Mouse (Mus musculus) liver, adult 2 months (tissue): ENCODE results near the gene Il17re. TPM values are rescaled to one million over a fixed set of nuclear protein-coding genes. Genes with fewer than 3 reads are reported as not detected.
A peak's percentile ranks its signal among the peaks of the same experiment; 100 is the strongest.

ENCODE experiments used
- DNase-seq: peaks from one replicate; pipeline ENCODE4 v3.0.0-alpha.2; 2011; ENCODE audit warnings: low read depth, low spot score; ENCODE audit errors: extremely low read depth
- H3K27ac ChIP-seq: fragments of 200-500 bp; replicated peaks from 2 replicates; pipeline ENCODE4 v1.5.1; 2012; ENCODE audit warnings: low read depth, mild to moderate bottlenecking, control low read depth, inconsistent platforms, low read length; ENCODE audit not compliant: insufficient read depth
- H3K27me3 ChIP-seq: fragments of 200-500 bp; 2 replicates; pipeline ENCODE4 v1.6.1; 2012; ENCODE audit warnings: mild to moderate bottlenecking, moderate library complexity, low read length, inconsistent platforms; ENCODE audit not compliant: control insufficient read depth, insufficient read depth
- H3K36me3 ChIP-seq: fragments of 200-500 bp; 2 replicates; pipeline ENCODE4 v1.6.1; 2012; ENCODE audit warnings: low read length, inconsistent platforms; ENCODE audit not compliant: control insufficient read depth, insufficient read depth
- H3K4me1 ChIP-seq: fragments of 200-500 bp; 2 replicates; pipeline ENCODE4 v1.6.1; 2011; ENCODE audit warnings: low read length; ENCODE audit not compliant: control insufficient read depth, insufficient read depth
- H3K4me3 ChIP-seq: fragments of 200-500 bp; 2 replicates; pipeline ENCODE4 v1.5.1; 2011; ENCODE audit warnings: low read depth, mild to moderate bottlenecking, control low read depth, low read length, moderate library complexity; ENCODE audit not compliant: insufficient read depth
- H3K79me2 ChIP-seq: fragments of 200-500 bp; 2 replicates; pipeline ENCODE4 v1.6.1; 2012; ENCODE audit warnings: inconsistent platforms, mild to moderate bottlenecking, low read length, moderate library complexity; ENCODE audit not compliant: control insufficient read depth, insufficient read depth
- H3K9ac ChIP-seq: fragments of 200-500 bp; 2 replicates; pipeline ENCODE4 v1.6.1; 2012; ENCODE audit warnings: low read depth, mild to moderate bottlenecking, control low read depth, inconsistent platforms, low read length
- CTCF ChIP-seq: fragments of 200-500 bp; IDR thresholded peaks from 2 replicates; pipeline ENCODE4 v1.5.1; 2011; ENCODE audit warnings: low read depth, low read length, control low read depth
- POLR2A ChIP-seq: fragments of 200-500 bp; IDR thresholded peaks from 2 replicates; pipeline ENCODE4 v1.6.1; 2011; ENCODE audit warnings: low read length, control low read depth; ENCODE audit not compliant: insufficient read depth; ENCODE audit errors: extremely low read depth
- WGBS: fragments of 180-500 bp; shearing (Covaris S2); methylation state at CpG from one replicate; pipeline ENCODE4 v1.1.7; 2018; 5-methylcytosine and 5-hydroxymethylcytosine counted together
- polyA plus RNA-seq: library from polyadenylated mRNA; depleted of rRNA; stranded (reverse); fragments of >200 nt; gene quantifications from 2 replicates; pipeline ENCODE4 v1.2.3, GENCODE M21; 2012
- total RNA-seq: library from RNA; depleted of rRNA; stranded (reverse); fragments of >200 nt; gene quantifications from 2 replicates; pipeline ENCODE4 v1.2.3, GENCODE M21; 2014

The Il17re gene
- total and polyA plus RNA-seq, 2 experiments, result 0.26 to 0.46 TPM

DNA sequence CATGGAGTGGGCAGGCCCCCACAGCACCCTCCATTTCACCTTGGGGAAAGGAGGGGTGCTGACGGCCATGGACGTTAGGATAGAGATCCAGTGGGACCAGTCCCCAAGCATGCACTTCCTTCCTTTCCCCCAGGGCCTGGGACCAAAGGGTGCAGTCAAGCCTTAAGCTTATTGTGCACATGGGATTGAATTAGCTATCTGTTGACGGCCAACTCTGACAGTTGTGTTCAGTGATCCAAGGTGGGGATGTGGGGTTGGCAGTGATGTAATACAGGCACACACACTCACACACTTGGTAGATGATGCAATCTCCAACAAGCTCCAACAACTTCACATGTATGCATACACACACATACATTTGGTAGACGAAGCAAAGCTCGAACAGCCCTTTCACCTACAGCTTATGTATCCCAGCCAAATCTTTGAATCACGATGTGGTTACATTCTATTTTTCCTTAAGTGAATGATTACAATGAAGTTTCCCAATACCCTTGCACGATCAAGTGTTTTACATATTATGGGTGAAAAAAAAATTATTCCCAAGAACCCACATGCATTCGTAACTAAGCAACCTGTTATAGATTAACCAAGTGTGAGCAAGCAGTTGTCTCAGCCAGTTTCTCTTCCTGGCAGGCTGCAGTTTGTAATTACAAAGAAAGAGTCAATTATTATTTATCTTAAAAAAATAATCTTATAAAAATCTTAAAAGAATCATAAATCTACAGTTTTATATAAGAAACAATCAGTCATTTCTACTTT lies 13.9 kb upstream of the Il17re start:
- peaks cover 21% of the 10 kb centered on the region for H3K4me1 ChIP-seq
- H3K9ac ChIP-seq, result no peak overlapping the region
- DNase-seq, result peak; percentile 62
- H3K27me3 ChIP-seq, result no peaks in the 10 kb centered on the region
- H3K36me3 ChIP-seq, result peaks cover 19% of the 10 kb centered on the region
- peaks cover 5% of the 10 kb centered on the region for H3K79me2 ChIP-seq
- no peak overlapping the region for H3K27ac ChIP-seq
- no peak overlapping the region for H3K4me3 ChIP-seq
- 33% methylated on average over 8 of the region's 8 CpGs for WGBS
- no peak for TF ChIP-seq CTCF
- TF ChIP-seq POLR2A, result no peak

DNA sequence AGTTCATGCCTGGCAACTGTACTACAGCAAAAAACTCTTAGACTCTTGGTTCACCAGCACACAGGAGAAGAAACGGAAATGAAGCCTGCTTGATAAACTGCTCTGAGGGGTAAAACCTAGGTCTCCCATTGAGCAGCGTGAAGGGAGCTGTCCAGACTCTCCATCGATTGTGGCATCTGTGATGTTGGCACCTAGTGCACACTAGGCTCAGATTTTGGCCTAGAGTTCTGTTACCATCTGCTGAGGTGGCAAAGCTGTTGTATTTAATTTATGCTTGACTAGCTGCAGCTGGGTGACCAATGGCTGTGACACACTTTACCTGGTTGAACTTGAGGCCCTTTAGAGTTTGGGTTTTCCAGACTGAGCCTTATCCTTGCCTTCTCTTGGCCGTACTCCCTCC lies 10.6 kb upstream of the Il17re start:
- 95% methylated on average over 4 of the region's 4 CpGs for WGBS
- Histone ChIP-seq H3K9ac (no peak overlapping the region), H3K27ac (no peak overlapping the region), H3K27me3 (no peaks in the 10 kb centered on the region), H3K4me3 (no peak overlapping the region), H3K79me2 (peaks cover 3% of the 10 kb centered on the region), H3K4me1 (peaks cover 9% of the 10 kb centered on the region), H3K36me3 (peaks cover 19% of the 10 kb centered on the region)
- no peak for TF ChIP-seq POLR2A
- no peak for TF ChIP-seq CTCF
- no peak for DNase-seq

DNA sequence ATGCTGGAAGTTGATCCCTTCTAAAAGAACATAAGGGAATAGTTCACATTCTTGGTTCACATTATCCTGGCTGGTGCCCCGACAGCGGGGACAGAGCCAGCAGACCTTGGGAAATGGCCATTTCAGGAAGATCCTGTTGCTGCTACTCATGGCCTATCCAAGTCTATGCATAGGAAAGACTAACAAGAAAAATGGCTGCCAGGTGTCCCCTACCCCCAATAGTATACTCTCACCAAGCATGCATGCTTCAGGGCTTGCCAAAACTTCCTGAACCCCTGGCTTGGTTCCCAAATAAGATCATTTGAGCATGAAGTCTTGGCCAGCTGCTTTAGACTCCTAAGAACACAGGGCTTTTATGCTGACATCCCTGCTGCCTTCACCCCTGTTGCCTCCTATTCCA lies 6.4 kb upstream of the Il17re start:
- H3K4me3 ChIP-seq, result no peak overlapping the region
- no peak for DNase-seq
- H3K79me2 ChIP-seq, result no peaks in the 10 kb centered on the region
- no peaks in the 10 kb centered on the region; the same call in none of the 2 replicates for H3K4me1 ChIP-seq
- TF ChIP-seq CTCF (no peak), POLR2A (no peak)
- H3K27ac ChIP-seq, result no peak overlapping the region
- H3K9ac ChIP-seq, result no peak overlapping the region
- WGBS, result 70% methylated on average over 2 of the region's 2 CpGs
- no peaks in the 10 kb centered on the region for H3K27me3 ChIP-seq
- peaks cover 14% of the 10 kb centered on the region for H3K36me3 ChIP-seq

DNA sequence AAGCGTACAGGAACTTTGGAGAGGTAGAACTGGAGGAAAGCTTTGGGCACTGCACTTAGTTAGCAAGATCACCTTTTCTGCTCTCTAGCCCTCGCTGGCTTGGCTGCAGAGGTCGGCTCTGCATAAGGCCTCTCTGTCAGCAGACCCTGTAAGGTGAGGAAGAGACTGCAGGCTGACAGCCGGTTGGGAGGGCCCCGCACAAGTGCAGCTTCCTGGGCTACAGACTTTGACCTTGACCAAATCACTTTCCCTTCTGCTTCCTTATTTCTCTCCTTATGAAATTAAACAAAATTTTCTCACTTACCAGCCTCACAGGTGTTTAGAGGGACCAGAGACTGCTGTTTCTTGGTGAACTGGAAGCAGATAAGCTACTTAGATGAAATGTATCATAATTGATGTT lies 3.3 kb upstream of the Il17re start:
- no peaks in the 10 kb centered on the region for H3K27me3 ChIP-seq
- H3K4me3 ChIP-seq, result no peak overlapping the region
- WGBS, result 67% methylated on average over 5 of the region's 5 CpGs
- no peak for TF ChIP-seq POLR2A
- TF ChIP-seq CTCF, result no peak
- H3K27ac ChIP-seq, result no peak overlapping the region
- no peaks in the 10 kb centered on the region for H3K79me2 ChIP-seq
- H3K36me3 ChIP-seq, result no peaks in the 10 kb centered on the region
- no peaks in the 10 kb centered on the region; the same call in 1 of the 2 replicates for H3K4me1 ChIP-seq
- H3K9ac ChIP-seq, result no peak overlapping the region
- DNase-seq, result no peak

DNA sequence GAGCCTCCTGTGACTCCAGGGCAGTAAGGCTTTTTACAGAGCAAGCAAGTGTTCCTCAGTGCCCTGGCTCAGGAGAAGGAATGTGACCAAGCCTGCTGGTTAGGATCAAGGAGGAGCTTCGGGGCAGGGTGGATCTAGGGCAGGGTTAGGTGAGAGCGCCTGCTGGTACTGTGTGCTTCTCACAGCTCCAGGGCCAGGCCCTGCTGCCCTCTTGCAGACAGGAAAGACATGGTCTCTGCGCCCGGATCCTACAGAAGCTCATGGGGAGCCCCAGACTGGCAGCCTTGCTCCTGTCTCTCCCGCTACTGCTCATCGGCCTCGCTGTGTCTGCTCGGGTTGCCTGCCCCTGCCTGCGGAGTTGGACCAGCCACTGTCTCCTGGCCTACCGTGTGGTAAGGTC lies 351 bp downstream of the Il17re start:
- DNase-seq, result no peak
- Histone ChIP-seq H3K79me2 (no peaks in the 10 kb centered on the region), H3K27me3 (no peaks in the 10 kb centered on the region), H3K36me3 (no peaks in the 10 kb centered on the region), H3K4me1 (no peaks in the 10 kb centered on the region), H3K27ac (no peak overlapping the region), H3K4me3 (0 out of 2 replicates have a peak overlapping the region, but pooled peaks have one; percentile 26), H3K9ac (no peak overlapping the region)
- 66% methylated on average over 10 of the region's 10 CpGs for WGBS
- TF ChIP-seq CTCF (no peak), POLR2A (no peak)

DNA sequence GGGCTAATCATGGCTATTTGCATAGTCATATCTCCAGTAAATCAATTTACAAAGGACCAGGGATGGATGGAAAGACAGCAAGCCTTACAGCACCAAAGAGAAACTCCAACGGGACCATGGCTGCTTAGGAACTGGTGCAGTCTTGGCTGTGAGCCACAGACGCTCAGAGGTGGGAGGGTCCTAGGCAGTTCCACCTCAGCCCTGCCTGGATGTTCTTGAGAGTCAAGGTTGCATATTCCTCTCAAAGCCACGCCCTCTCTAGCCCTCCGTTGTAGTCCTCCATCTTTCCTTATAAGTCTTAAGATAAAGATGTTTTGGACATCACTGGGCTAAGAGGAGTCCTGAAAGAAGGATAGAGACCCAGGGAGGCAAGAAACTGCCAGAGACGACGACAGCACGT lies 5.8 kb downstream of the Il17re start:
- H3K27ac ChIP-seq, result no peak overlapping the region
- no peak for DNase-seq
- H3K79me2 ChIP-seq, result no peaks in the 10 kb centered on the region
- no peak for TF ChIP-seq POLR2A
- no peaks in the 10 kb centered on the region for H3K4me1 ChIP-seq
- no peaks in the 10 kb centered on the region for H3K27me3 ChIP-seq
- H3K4me3 ChIP-seq, result no peak overlapping the region
- no peak overlapping the region for H3K9ac ChIP-seq
- 66% methylated on average over 7 of the region's 7 CpGs for WGBS
- no peaks in the 10 kb centered on the region for H3K36me3 ChIP-seq
